Mouse (Mus musculus) MEL (cell line): ENCODE results near the gene 4933405L10Rik. TPM values are rescaled to one million over a fixed set of nuclear protein-coding genes. Genes with fewer than 3 reads are reported as not detected.

Experiments
- DNase-seq: peaks from one replicate; pipeline ENCODE4 v3.0.0; 2011; ENCODE audit warnings: low read depth, low spot score
- H3K27ac ChIP-seq: 2 replicates; pipeline ENCODE4 v1.5.1; 2012; ENCODE audit warnings: low read depth, mild to moderate bottlenecking, control low read depth, low read length, moderate library complexity; ENCODE audit not compliant: control insufficient read depth
- H3K27me3 ChIP-seq, 2 experiments: fragments of 150-350 bp in 1 of 2; sonication (generic) in 1 of 2; 2 replicates each; pipeline ENCODE4 v1.6.1; 2012; ENCODE audit warnings: low read length in 2 of 2, mild to moderate bottlenecking in 2 of 2, improper control_type of control experiment in 1 of 2, moderate library complexity in 1 of 2; ENCODE audit not compliant: insufficient read depth in 2 of 2, control insufficient read depth in 1 of 2
- H3K36me3 ChIP-seq, 2 experiments: 2 replicates each; pipeline ENCODE4 v1.6.1; 2012 to 2014; ENCODE audit warnings: low read length in 2 of 2, improper control_type of control experiment in 1 of 2, inconsistent platforms in 1 of 2, mild to moderate bottlenecking in 1 of 2; ENCODE audit not compliant: insufficient read depth in 2 of 2, control insufficient read depth in 1 of 2
- H3K4me1 ChIP-seq, 2 experiments: fragments of 150-350 bp in 1 of 2; sonication (generic) in 1 of 2; 2 replicates each; pipeline ENCODE4 v1.6.1; 2012; ENCODE audit warnings: low read length in 2 of 2, improper control_type of control experiment in 1 of 2, mild to moderate bottlenecking in 1 of 2; ENCODE audit not compliant: insufficient read depth in 2 of 2, control insufficient read depth in 1 of 2
- H3K4me3 ChIP-seq, 2 experiments: fragments of 150-350 bp in 1 of 2; sonication (generic) in 1 of 2; 2 replicates each; pipeline ENCODE4 v1.5.1; 2012; ENCODE audit warnings: low read depth in 2 of 2, low read length in 2 of 2, mild to moderate bottlenecking in 2 of 2, moderate library complexity in 2 of 2, control low read depth in 1 of 2, improper control_type of control experiment in 1 of 2; ENCODE audit not compliant: control insufficient read depth in 1 of 2, insufficient read depth in 1 of 2
- H3K79me2 ChIP-seq: 2 replicates; pipeline ENCODE4 v1.6.1; 2012; ENCODE audit warnings: mild to moderate bottlenecking, low read length, moderate library complexity; ENCODE audit not compliant: control insufficient read depth, poor library complexity, insufficient read depth
- H3K9ac ChIP-seq: 2 replicates; pipeline ENCODE4 v1.6.1; 2012; ENCODE audit warnings: low read depth, mild to moderate bottlenecking, control low read depth, low read length, moderate library complexity; ENCODE audit not compliant: control insufficient read depth, poor library complexity, severe bottlenecking
- H3K9me3 ChIP-seq: fragments of 150-350 bp; sonication (generic); replicated peaks from 2 replicates; pipeline ENCODE4 v1.6.1; 2012; ENCODE audit warnings: mild to moderate bottlenecking, low read length, improper control_type of control experiment, moderate library complexity; ENCODE audit not compliant: insufficient read depth
- BHLHE40 ChIP-seq: IDR thresholded peaks from 2 replicates; pipeline ENCODE4 v1.6.1; 2012; ENCODE audit warnings: low read depth, mild to moderate bottlenecking, inconsistent platforms, low read length, improper control_type of control experiment, borderline replicate concordance
- CHD1 ChIP-seq: IDR thresholded peaks from 2 replicates; pipeline ENCODE4 v1.6.1; 2012; ENCODE audit warnings: low read depth, mild to moderate bottlenecking, inconsistent platforms, low read length, improper control_type of control experiment
- E2F4 ChIP-seq: IDR thresholded peaks from 2 replicates; pipeline ENCODE4 v1.6.1; 2011; ENCODE audit warnings: low read depth, low read length, improper control_type of control experiment, borderline replicate concordance
- ELF1 ChIP-seq: IDR thresholded peaks from 2 replicates; pipeline ENCODE4 v1.6.1; 2014; ENCODE audit warnings: low read depth, mild to moderate bottlenecking, inconsistent platforms, low read length, improper control_type of control experiment, moderate library complexity
- EP300 ChIP-seq, 2 experiments: IDR thresholded peaks; 2 replicates each; pipeline ENCODE4 v1.6.1; 2011; ENCODE audit warnings: improper control_type of control experiment in 2 of 2, low read length in 2 of 2, low read depth in 1 of 2, mild to moderate bottlenecking in 1 of 2
- ETS1 ChIP-seq: IDR thresholded peaks from 2 replicates; pipeline ENCODE4 v1.6.1; 2012; ENCODE audit warnings: low read depth, mild to moderate bottlenecking, inconsistent platforms, low read length, improper control_type of control experiment, moderate library complexity
- GABPA ChIP-seq: IDR thresholded peaks from 2 replicates; pipeline ENCODE4 v1.6.1; 2012; ENCODE audit warnings: low read depth, mild to moderate bottlenecking, inconsistent platforms, low read length, improper control_type of control experiment, moderate library complexity
- HCFC1 ChIP-seq: IDR thresholded peaks from 2 replicates; pipeline ENCODE4 v1.6.1; 2012; ENCODE audit warnings: low read depth, mild to moderate bottlenecking, inconsistent platforms, low read length, improper control_type of control experiment, moderate library complexity
- JUND ChIP-seq: IDR thresholded peaks from 2 replicates; pipeline ENCODE4 v1.6.1; 2011; ENCODE audit warnings: low read depth, mild to moderate bottlenecking, improper control_type of control experiment, low read length
- MAFK ChIP-seq: IDR thresholded peaks from 2 replicates; pipeline ENCODE4 v1.6.1; 2011; ENCODE audit warnings: low read depth, mild to moderate bottlenecking, low read length, improper control_type of control experiment, borderline replicate concordance
- MAZ ChIP-seq: IDR thresholded peaks from 2 replicates; pipeline ENCODE4 v1.6.1; 2012; ENCODE audit warnings: low read depth, mild to moderate bottlenecking, inconsistent platforms, low read length, improper control_type of control experiment
- MEF2A ChIP-seq: IDR thresholded peaks from 2 replicates; pipeline ENCODE4 v1.6.1; 2014; ENCODE audit warnings: low read depth, mild to moderate bottlenecking, inconsistent platforms, low read length, improper control_type of control experiment; ENCODE audit not compliant: poor library complexity, insufficient replicate concordance, severe bottlenecking; ENCODE audit errors: extremely low read depth
- MXI1 ChIP-seq: IDR thresholded peaks from 2 replicates; pipeline ENCODE4 v1.6.1; 2011; ENCODE audit warnings: mild to moderate bottlenecking, low read depth, low read length, improper control_type of control experiment
- MYB ChIP-seq: IDR thresholded peaks from 2 replicates; pipeline ENCODE4 v1.6.1; 2011; ENCODE audit warnings: mild to moderate bottlenecking, low read depth, low read length, improper control_type of control experiment
- MYC ChIP-seq: IDR thresholded peaks from 2 replicates; pipeline ENCODE4 v1.6.1; 2011; ENCODE audit warnings: low read depth, mild to moderate bottlenecking, low read length, improper control_type of control experiment, moderate library complexity
- NELFE ChIP-seq: IDR thresholded peaks from 2 replicates; pipeline ENCODE4 v1.6.1; 2011; ENCODE audit warnings: low read depth, low read length, improper control_type of control experiment
- POLR2A ChIP-seq, 2 experiments: IDR thresholded peaks; 2 replicates each; pipeline ENCODE4 v1.6.1; 2011 to 2012; ENCODE audit warnings: low read length in 2 of 2, mild to moderate bottlenecking in 2 of 2, control low read depth in 1 of 2, improper control_type of control experiment in 1 of 2, low read depth in 1 of 2, moderate library complexity in 1 of 2; ENCODE audit not compliant: control insufficient read depth in 1 of 2, insufficient read depth in 1 of 2, poor library complexity in 1 of 2
- POLR2AphosphoS5 ChIP-seq: IDR thresholded peaks from 2 replicates; pipeline ENCODE4 v1.6.1; 2012; ENCODE audit warnings: low read depth, borderline replicate concordance, mild to moderate bottlenecking, inconsistent platforms, low read length, moderate library complexity, mixed read lengths
- SMC3 ChIP-seq: IDR thresholded peaks from 2 replicates; pipeline ENCODE4 v1.6.1; 2011; ENCODE audit warnings: low read depth, low read length, improper control_type of control experiment
- TAL1 ChIP-seq: IDR thresholded peaks from 2 replicates; pipeline ENCODE4 v1.6.1; 2012; ENCODE audit warnings: mild to moderate bottlenecking, inconsistent platforms, low read length, moderate library complexity, mixed read lengths
- TBP ChIP-seq: IDR thresholded peaks from 2 replicates; pipeline ENCODE4 v1.8.0; 2011; ENCODE audit warnings: low read depth, low read length, improper control_type of control experiment
- TCF12 ChIP-seq: IDR thresholded peaks from 2 replicates; pipeline ENCODE4 v1.6.1; 2014; ENCODE audit warnings: low read depth, mild to moderate bottlenecking, inconsistent platforms, low read length, improper control_type of control experiment, moderate library complexity
- UBTF ChIP-seq: IDR thresholded peaks from 2 replicates; pipeline ENCODE4 v1.6.1; 2012; ENCODE audit warnings: low read depth, mild to moderate bottlenecking, inconsistent platforms, low read length, improper control_type of control experiment, moderate library complexity, borderline replicate concordance; ENCODE audit not compliant: insufficient read depth
- USF1 ChIP-seq: IDR thresholded peaks from 2 replicates; pipeline ENCODE4 v1.6.1; 2014; ENCODE audit warnings: low read depth, mild to moderate bottlenecking, inconsistent platforms, low read length, improper control_type of control experiment, moderate library complexity
- USF2 ChIP-seq, 2 experiments: IDR thresholded peaks; 2 replicates each; pipeline ENCODE4 v1.6.1; 2011 to 2012; ENCODE audit warnings: improper control_type of control experiment in 2 of 2, low read length in 2 of 2, borderline replicate concordance in 1 of 2, inconsistent platforms in 1 of 2, low read depth in 1 of 2, mild to moderate bottlenecking in 1 of 2; ENCODE audit not compliant: insufficient read depth in 1 of 2
- ZKSCAN1 ChIP-seq: IDR thresholded peaks from 2 replicates; pipeline ENCODE4 v1.6.1; 2012; ENCODE audit warnings: low read depth, mild to moderate bottlenecking, inconsistent platforms, low read length, improper control_type of control experiment, moderate library complexity
- ZMIZ1 ChIP-seq: IDR thresholded peaks from 2 replicates; pipeline ENCODE4 v1.6.1; 2012; ENCODE audit warnings: low read depth, mild to moderate bottlenecking, inconsistent platforms, low read length, improper control_type of control experiment, moderate library complexity
- polyA plus RNA-seq, 2 experiments: library from polyadenylated mRNA; stranded (reverse) in 1 of 2; unstranded in 1 of 2; fragments of >175 nt in 1 of 2; fragments of >200 nt in 1 of 2; gene quantifications; 2 replicates each; pipeline versions ENCODE4 v1.2.1 to v1.2.4; 2012; ENCODE audit warnings: low replicate concordance in 2 of 2, low read depth in 1 of 2; ENCODE audit not compliant: insufficient read length in 2 of 2, insufficient read depth in 1 of 2, missing spikeins in 1 of 2
- total RNA-seq: library from RNA; depleted of rRNA; stranded (reverse); fragments of 300-350 nt; gene quantifications from 2 replicates; pipeline ENCODE4 v1.2.3, GENCODE M21; 2012

4933405L10Rik gene
- total and polyA plus RNA-seq, 3 experiments: 0.23 to 0.42 TPM; not detected in 1

DNA sequence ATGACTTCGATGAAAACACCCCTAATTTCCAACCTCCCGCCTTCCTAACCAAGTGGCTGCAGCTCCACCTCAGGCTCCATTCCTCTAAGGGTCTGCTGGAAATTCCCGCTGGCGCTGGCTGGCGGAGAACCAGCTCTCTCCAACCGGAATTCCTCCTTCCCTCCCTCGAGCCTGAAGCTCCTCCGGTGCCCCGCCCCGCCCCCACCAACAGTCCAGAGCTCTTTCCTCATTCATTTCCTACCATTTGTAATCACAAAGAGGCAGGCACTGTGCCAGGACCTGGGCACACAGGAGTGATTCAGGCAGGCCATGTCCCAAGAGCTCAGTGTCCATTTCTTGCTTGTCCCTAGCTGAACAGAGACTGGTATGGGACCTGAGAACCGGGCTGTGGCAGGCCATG lies 43.2 kb downstream of the 4933405L10Rik start:
- Histone ChIP-seq H3K9ac (no peak overlapping the region), H3K27me3 (no peaks in the 10 kb centered on the region)
- TF ChIP-seq USF2 (IDR thresholded peaks at IDR 0.05; ENCODE audit: borderline replicate concordance in 1 of 2, insufficient read depth in 1 of 2, low read depth in 1 of 2, low read length in 2 of 2) (no peak), MYC (no peak), ZMIZ1 (no peak), JUND (no peak), USF1 (no peak), NELFE (no peak), EP300 (IDR thresholded peaks at IDR 0.05; ENCODE audit: low read depth in 1 of 2, low read length in 2 of 2) (no peak), TAL1 (no peak), BHLHE40 (no peak), POLR2A (IDR thresholded peaks at IDR 0.05; ENCODE audit: control insufficient read depth in 1 of 2, insufficient read depth in 1 of 2, low read depth in 1 of 2, low read length in 2 of 2, poor library complexity in 1 of 2) (no peak), POLR2AphosphoS5 (no peak), GABPA (no peak), MAZ (no peak), SMC3 (no peak), CHD1 (no peak), TBP (no peak)
- TF ChIP-seq, all 39 proteins: peak for 0
- no peaks in the 10 kb centered on the region for H3K4me1 ChIP-seq
- H3K27ac ChIP-seq: no peak overlapping the region
- H3K79me2 ChIP-seq: no peaks in the 10 kb centered on the region
- no peaks in the 10 kb centered on the region for H3K36me3 ChIP-seq
- H3K9me3 ChIP-seq: no peaks in the 10 kb centered on the region
- no peak for DNase-seq
- H3K4me3 ChIP-seq: no peak overlapping the region

DNA sequence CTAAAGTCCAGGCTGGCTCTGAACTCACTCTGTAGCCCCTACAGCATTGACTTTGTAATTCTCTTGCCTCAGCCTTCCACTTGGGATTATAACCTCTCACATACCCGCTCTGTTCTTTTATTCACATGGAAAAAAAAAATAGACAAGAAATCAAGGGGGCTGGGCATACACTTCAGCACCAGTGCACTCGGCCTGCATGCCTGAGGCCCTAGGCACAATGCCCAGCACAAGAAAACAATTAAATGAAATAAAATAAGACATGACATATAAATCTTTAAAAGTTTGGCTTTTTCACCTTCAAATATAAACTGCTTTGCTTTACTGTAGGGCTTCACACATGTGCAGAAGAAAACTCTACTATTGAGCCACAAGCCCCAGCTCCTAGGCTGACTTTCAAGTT lies 46.5 kb downstream of the 4933405L10Rik start:
- H3K4me3 ChIP-seq: no peak overlapping the region
- H3K36me3 ChIP-seq: peaks cover 0 to 9% of the 10 kb centered on the region in 2 experiments; a peak in 2 of 4 replicates
- no peaks in the 10 kb centered on the region for H3K27me3 ChIP-seq
- H3K9ac ChIP-seq: no peak overlapping the region
- no peaks in the 10 kb centered on the region for H3K9me3 ChIP-seq
- H3K4me1 ChIP-seq: peaks cover 4 to 8% of the 10 kb centered on the region in 2 experiments
- no peaks in the 10 kb centered on the region; the same call in none of the 2 replicates for H3K79me2 ChIP-seq
- no peak for DNase-seq
- TF ChIP-seq EP300 (IDR thresholded peaks at IDR 0.05; ENCODE audit: low read depth in 1 of 2, low read length in 2 of 2) (no peak), SMC3 (no peak), MAZ (no peak), E2F4 (no peak), MYB (no peak), HCFC1 (no peak), BHLHE40 (no peak), POLR2AphosphoS5 (no peak), ELF1 (no peak), MEF2A (no peak), ZKSCAN1 (no peak), USF2 (IDR thresholded peaks at IDR 0.05; ENCODE audit: borderline replicate concordance in 1 of 2, insufficient read depth in 1 of 2, low read depth in 1 of 2, low read length in 2 of 2) (no peak), ETS1 (no peak), MYC (no peak), MXI1 (no peak), MAFK (no peak), TCF12 (no peak), UBTF (no peak)
- TF ChIP-seq, all 39 proteins: peak for 0
- H3K27ac ChIP-seq: no peak overlapping the region
